Mouse (Mus musculus) CH12.LX (cell line): ENCODE measurements at regions not wholly inside any gene's neighbourhood (a gene's known extent, or its start where the extent isn't known, plus 50 kb on each side); places are given as distances from the start of the nearest gene placed in this dataset.

Experiments
- DNase-seq: peaks from one replicate; pipeline ENCODE4 v3.0.0-alpha.2; 2013; ENCODE audit errors: extremely low read depth
- H3K27ac ChIP-seq: 2 replicates; pipeline ENCODE4 v1.5.1; 2012; ENCODE audit warnings: low read depth, mild to moderate bottlenecking, control low read depth, moderate library complexity; ENCODE audit not compliant: insufficient read depth
- H3K27me3 ChIP-seq: replicated peaks from 2 replicates; pipeline ENCODE3; 2012; ENCODE audit warnings: inconsistent platforms
- H3K36me3 ChIP-seq, 2 experiments: replicated peaks in 1 of 2; 2 replicates each; pipeline versions ENCODE3 to v1.6.1; 2012; ENCODE audit warnings: inconsistent platforms in 1 of 2, low read length in 1 of 2, mild to moderate bottlenecking in 1 of 2, mixed read lengths in 1 of 2, moderate library complexity in 1 of 2; ENCODE audit not compliant: control insufficient read depth in 1 of 2, insufficient read depth in 1 of 2
- H3K4me1 ChIP-seq, 2 experiments: 2 replicates each; pipeline ENCODE4 v1.6.1; 2012; ENCODE audit warnings: inconsistent platforms in 1 of 2, moderate library complexity in 1 of 2; ENCODE audit not compliant: insufficient read depth in 2 of 2, control insufficient read depth in 1 of 2
- H3K4me2 ChIP-seq: 2 replicates; pipeline ENCODE4 v1.6.1; 2012; ENCODE audit warnings: low read depth, mild to moderate bottlenecking, control low read depth; ENCODE audit not compliant: poor library complexity, insufficient read depth, severe bottlenecking
- H3K4me3 ChIP-seq, 3 experiments: fragments of 150-350 bp in 1 of 3; sonication (generic) in 1 of 3; replicated peaks in 1 of 3; 2 replicates each; pipeline versions ENCODE3 to v1.5.1; 2011 to 2012; ENCODE audit warnings: low read depth in 2 of 3, low read length in 2 of 3, mild to moderate bottlenecking in 2 of 3, moderate library complexity in 2 of 3, control low read depth in 1 of 3, improper control_type of control experiment in 1 of 3, inconsistent platforms in 1 of 3, mixed read lengths in 1 of 3; ENCODE audit not compliant: poor library complexity in 1 of 3
- H3K79me2 ChIP-seq: replicated peaks from 2 replicates; pipeline ENCODE4 v1.6.1; 2012; ENCODE audit warnings: mild to moderate bottlenecking, moderate library complexity; ENCODE audit not compliant: control insufficient read depth, poor library complexity, insufficient read depth, severe bottlenecking; ENCODE audit errors: extremely low read depth
- H3K9ac ChIP-seq: 2 replicates; pipeline ENCODE4 v1.6.1; 2012; ENCODE audit warnings: low read depth, mild to moderate bottlenecking, control low read depth, moderate library complexity; ENCODE audit not compliant: insufficient read depth
- H3K9me3 ChIP-seq: replicated peaks from 2 replicates; pipeline ENCODE3; 2012; ENCODE audit warnings: low read length, inconsistent platforms, mixed read lengths
- CTCF ChIP-seq, 2 experiments: IDR thresholded peaks in 1 of 2; conservative IDR thresholded peaks in 1 of 2; 2 replicates each; pipeline ENCODE4 v1.5.1; 2011 to 2012; ENCODE audit warnings: low read depth in 2 of 2, low read length in 2 of 2, improper control_type of control experiment in 1 of 2, inconsistent platforms in 1 of 2, mild to moderate bottlenecking in 1 of 2, moderate library complexity in 1 of 2
- EP300 ChIP-seq: IDR thresholded peaks from 2 replicates; pipeline ENCODE4 v1.6.1; 2011; ENCODE audit warnings: low read length, improper control_type of control experiment
- ETS1 ChIP-seq: conservative IDR thresholded peaks from 2 replicates; pipeline ENCODE4 v1.6.1; 2012; ENCODE audit warnings: low read depth, mild to moderate bottlenecking, inconsistent platforms, low read length, improper control_type of control experiment, moderate library complexity
- JUN ChIP-seq: IDR thresholded peaks from 2 replicates; pipeline ENCODE4 v1.6.1; 2011; ENCODE audit warnings: low read depth, mild to moderate bottlenecking, low read length, improper control_type of control experiment, moderate library complexity; ENCODE audit not compliant: insufficient read depth
- MAFK ChIP-seq: IDR thresholded peaks from 2 replicates; pipeline ENCODE4 v1.6.1; 2011; ENCODE audit warnings: low read length, improper control_type of control experiment; ENCODE audit not compliant: insufficient replicate concordance
- MAZ ChIP-seq: IDR thresholded peaks from 2 replicates; pipeline ENCODE4 v1.6.1; 2012; ENCODE audit warnings: low read depth, mild to moderate bottlenecking, inconsistent platforms, low read length, improper control_type of control experiment, moderate library complexity
- MXI1 ChIP-seq: IDR thresholded peaks from 2 replicates; pipeline ENCODE4 v1.6.1; 2011; ENCODE audit warnings: mild to moderate bottlenecking, low read depth, low read length, improper control_type of control experiment
- MYC ChIP-seq: IDR thresholded peaks from 2 replicates; pipeline ENCODE4 v1.6.1; 2011; ENCODE audit warnings: low read depth, mild to moderate bottlenecking, improper control_type of control experiment, low read length
- NELFE ChIP-seq: IDR thresholded peaks from 2 replicates; pipeline ENCODE4 v1.6.1; 2011; ENCODE audit warnings: low read depth, low read length, improper control_type of control experiment
- RAD21 ChIP-seq: IDR thresholded peaks from 2 replicates; pipeline ENCODE4 v1.6.1; 2011; ENCODE audit warnings: low read depth, mild to moderate bottlenecking, low read length, improper control_type of control experiment, moderate library complexity
- SMC3 ChIP-seq: IDR thresholded peaks from 2 replicates; pipeline ENCODE4 v1.6.1; 2011; ENCODE audit warnings: low read depth, low read length, improper control_type of control experiment
- UBTF ChIP-seq: IDR thresholded peaks from 2 replicates; pipeline ENCODE4 v1.6.1; 2012; ENCODE audit warnings: low read depth, mild to moderate bottlenecking, inconsistent platforms, low read length, improper control_type of control experiment, moderate library complexity
- USF1 ChIP-seq: IDR thresholded peaks from 2 replicates; pipeline ENCODE4 v1.6.1; 2014; ENCODE audit warnings: low read depth, mild to moderate bottlenecking, inconsistent platforms, low read length, improper control_type of control experiment
- USF2 ChIP-seq: conservative IDR thresholded peaks from 2 replicates; pipeline ENCODE4 v1.6.1; 2011; ENCODE audit warnings: low read depth, low read length, improper control_type of control experiment
- dilution Hi-C: fragments of 300-500 bp; cut with MboI; formaldehyde crosslinking; loops from 2 replicates; pipeline ENCODE4 v1.14.3; 2020; ENCODE audit warnings: low sequenced_read_pairs; ENCODE audit not compliant: extremely low pct_unique_long_range_greater_than_20kb, extremely low pct_ligation_motif_present
- in situ Hi-C: fragments of 300-500 bp; cut with MboI; formaldehyde crosslinking; loops from 3 replicates; pipeline ENCODE4 v1.14.3; 2019; ENCODE audit warnings: low sequenced_read_pairs, low pct_ligation_motif_present, low pct_unique_long_range_greater_than_20kb, mixed read lengths

DNA sequence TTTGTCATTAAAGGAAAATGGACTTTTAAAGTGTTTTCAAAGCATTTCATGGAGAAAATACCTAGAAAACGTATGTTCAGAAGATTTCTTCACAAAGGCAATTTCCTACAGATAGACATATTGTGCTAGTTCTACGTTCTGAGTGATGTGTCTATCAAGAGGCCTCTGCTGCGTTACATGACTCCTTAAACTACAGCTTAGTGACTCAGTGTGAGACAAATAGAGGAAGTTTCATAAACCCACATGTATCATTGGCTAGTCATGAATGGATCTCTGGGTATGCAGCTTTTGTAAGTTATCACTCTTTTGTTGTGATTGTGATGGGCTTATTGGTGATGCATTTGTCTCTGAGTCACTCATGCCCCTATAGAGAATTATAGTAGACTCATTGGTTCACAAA is 1067.3 kb upstream of the Sel1l start:
- H3K9ac ChIP-seq, result no peak overlapping the region
- H3K27me3 ChIP-seq, result no peaks in the 10 kb centered on the region
- no peak for TF ChIP-seq UBTF
- no peak for TF ChIP-seq RAD21
- no peak for TF ChIP-seq CTCF (conservative IDR thresholded peaks at IDR 0.05 in 1 of 2, IDR thresholded peaks at IDR 0.05 in 1 of 2; ENCODE audit: low read depth in 2 of 2, low read length in 2 of 2)
- no peak for TF ChIP-seq NELFE
- TF ChIP-seq JUN, result no peak
- TF ChIP-seq MAZ, result no peak
- TF ChIP-seq MAFK, result no peak
- TF ChIP-seq EP300, result no peak
- TF ChIP-seq, all 38 proteins: peak for 0
- Histone ChIP-seq H3K9me3 (no peaks in the 10 kb centered on the region), H3K4me1 (no peaks in the 10 kb centered on the region), H3K27ac (no peak overlapping the region), H3K79me2 (no peaks in the 10 kb centered on the region), H3K4me3 (no peak overlapping the region), H3K4me2 (no peak overlapping the region), H3K36me3 (no peaks in the 10 kb centered on the region)
- in situ Hi-C loops (no loop called here), dilution Hi-C loops (no loop called here)
- peak; percentile 28 for DNase-seq

DNA sequence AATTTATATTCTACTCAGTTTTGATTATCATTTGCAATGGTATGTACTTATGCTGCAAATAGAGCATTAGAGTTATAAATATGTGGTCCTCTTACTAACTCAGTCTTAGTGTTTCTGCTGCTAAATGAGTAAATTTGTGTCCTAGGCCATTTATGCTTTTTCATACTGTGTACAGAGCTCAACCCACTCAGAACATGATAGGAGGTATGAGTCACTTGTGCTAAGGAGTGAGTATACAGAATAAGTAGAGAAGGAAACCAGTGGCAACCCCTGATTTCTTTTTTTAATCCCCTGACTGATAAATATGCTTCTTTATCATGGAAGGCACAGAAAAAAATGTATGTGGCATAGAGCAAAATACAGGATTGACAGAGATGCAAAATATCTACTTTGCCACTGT is 1066.8 kb upstream of the Sel1l start:
- H3K4me2 ChIP-seq, result no peak overlapping the region
- no peak overlapping the region for H3K4me3 ChIP-seq
- TF ChIP-seq USF2, result no peak
- no peaks in the 10 kb centered on the region for H3K36me3 ChIP-seq
- H3K9me3 ChIP-seq, result no peaks in the 10 kb centered on the region
- dilution Hi-C loops, result no loop called here
- H3K79me2 ChIP-seq, result no peaks in the 10 kb centered on the region
- H3K4me1 ChIP-seq, result no peaks in the 10 kb centered on the region
- H3K9ac ChIP-seq, result no peak overlapping the region
- H3K27me3 ChIP-seq, result no peaks in the 10 kb centered on the region
- in situ Hi-C loops, result no loop called here
- H3K27ac ChIP-seq, result no peak overlapping the region
- no peak for DNase-seq

DNA sequence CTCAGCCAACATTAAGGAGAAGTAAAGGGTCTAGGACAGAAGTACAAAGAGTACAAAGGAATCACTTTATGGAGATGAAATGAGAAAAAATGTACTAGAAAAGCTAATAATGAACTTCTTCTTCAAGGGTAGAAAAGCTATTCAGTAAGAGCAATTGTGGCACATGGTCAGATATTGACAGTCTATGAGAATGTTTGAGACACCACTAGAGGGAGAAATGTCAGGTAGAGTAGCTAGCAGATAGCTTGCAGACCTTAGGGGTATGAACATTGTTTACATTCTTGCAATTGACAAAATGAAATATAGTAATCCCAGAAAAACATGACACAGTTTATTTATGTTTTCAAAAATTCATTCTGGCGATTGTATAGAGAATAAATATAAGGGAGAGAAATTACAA is 1066.2 kb upstream of the Sel1l start:
- TF ChIP-seq MXI1, result no peak
- TF ChIP-seq MYC, result peak; percentile 89
- TF ChIP-seq RAD21, result peak; percentile 21
- no peak for TF ChIP-seq USF1
- TF ChIP-seq ETS1, result no peak
- TF ChIP-seq SMC3, result peak; percentile 42
- TF ChIP-seq NELFE, result no peak
- peak in 1 of 2 experiments; percentile 54; a peak in 2 of 4 replicates for TF ChIP-seq CTCF (conservative IDR thresholded peaks at IDR 0.05 in 1 of 2, IDR thresholded peaks at IDR 0.05 in 1 of 2; ENCODE audit: low read depth in 2 of 2, low read length in 2 of 2)

More for the DNA sequence above, 1066.2 kb upstream of the Sel1l start:
- no peak overlapping the region for H3K4me3 ChIP-seq
- in situ Hi-C loops (no loop called here), dilution Hi-C loops (no loop called here)
- no peaks in the 10 kb centered on the region for H3K4me1 ChIP-seq
- no peaks in the 10 kb centered on the region for H3K36me3 ChIP-seq
- no peak for DNase-seq
- H3K9me3 ChIP-seq, result no peaks in the 10 kb centered on the region
- H3K27me3 ChIP-seq, result no peaks in the 10 kb centered on the region
- no peaks in the 10 kb centered on the region for H3K79me2 ChIP-seq
- no peak overlapping the region for H3K4me2 ChIP-seq
- H3K27ac ChIP-seq, result no peak overlapping the region
- no peak overlapping the region for H3K9ac ChIP-seq
